In genomic region chr4:36950790-36951149, GRCm38 (mm10) we compare ENCODE assay signal across 8 mouse cellular contexts. TPM values are rescaled to one million over a fixed set of nuclear protein-coding genes. Genes with fewer than 3 reads are reported as not detected.
DNase-seq lines count a peak whose midpoint lies in the region; ATAC-seq and TF ChIP-seq lines count a peak whose summit lies in the region.

No protein-coding gene starts in this region.

- H3K9ac ChIP-seq in lung, embryonic 15.5 days = no peak overlapping the region
- H3K9ac ChIP-seq in forebrain, embryonic 15.5 days (replicated peaks) = peak overlapping the region; percentile 59
- H3K9ac ChIP-seq in neural tube, embryonic 14.5 days (replicated peaks; ENCODE audit: low read depth, low read length) = peak overlapping the region; percentile 71

- 2% methylated on average over 11 of the region's 11 CpGs for WGBS in lung, embryonic 15.5 days
- under 1% methylated on average over 11 of the region's 11 CpGs for WGBS in forebrain, embryonic 15.5 days
- under 1% methylated on average over 11 of the region's 11 CpGs for WGBS in neural tube, embryonic 14.5 days
- 4% methylated on average over 11 of the region's 11 CpGs for WGBS in thymus, adult 2 months

- peaks cover 20% of the 10 kb centered on the region; the same call in 1 of the 2 replicates for H3K4me1 ChIP-seq in lung, embryonic 15.5 days
- peaks cover 29% of the 10 kb centered on the region for H3K4me1 ChIP-seq in forebrain, embryonic 15.5 days
- H3K4me1 ChIP-seq in neural tube, embryonic 14.5 days (ENCODE audit: control insufficient read depth, insufficient read depth, low read length) = no peaks in the 10 kb centered on the region
- H3K4me1 ChIP-seq in thymus, adult 2 months (replicated peaks; ENCODE audit: control insufficient read depth, insufficient read depth, low read length) = no peaks in the 10 kb centered on the region

- H3K36me3 ChIP-seq in lung, embryonic 15.5 days = no peaks in the 10 kb centered on the region
- no peaks in the 10 kb centered on the region for H3K36me3 ChIP-seq in forebrain, embryonic 15.5 days
- no peaks in the 10 kb centered on the region for H3K36me3 ChIP-seq in neural tube, embryonic 14.5 days (ENCODE audit: control insufficient read depth, insufficient read depth, low read length)
- H3K36me3 ChIP-seq in thymus, adult 2 months (ENCODE audit: control insufficient read depth, insufficient read depth, low read length) = no peaks in the 10 kb centered on the region

- no peak for TF ChIP-seq POLR2A in thymus, adult 2 months (IDR thresholded peaks at IDR 0.05; ENCODE audit: control insufficient read depth, extremely low read depth, insufficient read depth, low read length, poor library complexity)

- ATAC-seq in lung, embryonic 15.5 days (ENCODE audit: borderline replicate concordance, extremely low read depth, low FRiP score, low TSS enrichment) = 0 out of 2 replicates have a peak, but pooled peaks have one; percentile 27
- ATAC-seq in forebrain, embryonic 15.5 days (replicated peaks) = peak; percentile 59
- ATAC-seq in neural tube, embryonic 14.5 days (ENCODE audit: low read depth) = peak; percentile 65
- no peak for ATAC-seq in activated CD4-positive, CD25-positive, alpha-beta regulatory T cell, adult 4 months

- no peaks in the 10 kb centered on the region for H3K9me3 ChIP-seq in lung, embryonic 15.5 days
- no peaks in the 10 kb centered on the region for H3K9me3 ChIP-seq in forebrain, embryonic 15.5 days
- H3K9me3 ChIP-seq in neural tube, embryonic 14.5 days (ENCODE audit: control insufficient read depth, low read length) = no peaks in the 10 kb centered on the region

- H3K4me2 ChIP-seq in lung, embryonic 15.5 days = peak overlapping the region; percentile 95
- H3K4me2 ChIP-seq in forebrain, embryonic 15.5 days (replicated peaks) = peak overlapping the region; percentile 99
- peak overlapping the region; percentile 87 for H3K4me2 ChIP-seq in neural tube, embryonic 14.5 days (ENCODE audit: low read depth, low read length)

- intact Hi-C loops in left cerebral cortex, postnatal 25 days (cut with DNase I) = loop anchor here (10.0 kb wide), 2 partner anchors 1576 to 1614 kb away; no protein-coding TSS in a partner anchor

- TF ChIP-seq CTCF in thymus, adult 2 months (IDR thresholded peaks at IDR 0.05; ENCODE audit: borderline replicate concordance, control insufficient read depth, extremely low read depth, insufficient read depth, low read length, poor library complexity) = no peak

- H3K27ac ChIP-seq in lung, embryonic 15.5 days = no peak overlapping the region
- H3K27ac ChIP-seq in forebrain, embryonic 15.5 days (replicated peaks) = peak overlapping the region; percentile 44; the same call in 1 of the 2 replicates
- peak overlapping the region; percentile 73 for H3K27ac ChIP-seq in neural tube, embryonic 14.5 days (ENCODE audit: low read depth, low read length)
- H3K27ac ChIP-seq in thymus, adult 2 months (ENCODE audit: control insufficient read depth, insufficient read depth, low read length) = no peak overlapping the region

- H3K4me3 ChIP-seq in lung, embryonic 15.5 days = peak overlapping the region; percentile 47
- peak overlapping the region; percentile 73 for H3K4me3 ChIP-seq in forebrain, embryonic 15.5 days
- H3K4me3 ChIP-seq in neural tube, embryonic 14.5 days (ENCODE audit: low read depth, low read length) = peak overlapping the region; percentile 63
- H3K4me3 ChIP-seq in thymus, adult 2 months (ENCODE audit: control insufficient read depth, insufficient read depth, low read length) = no peak overlapping the region

- H3K27me3 ChIP-seq in lung, embryonic 15.5 days = peaks cover 57% of the 10 kb centered on the region
- H3K27me3 ChIP-seq in forebrain, embryonic 15.5 days = peaks cover 25% of the 10 kb centered on the region
- peaks cover 10% of the 10 kb centered on the region; the same call in 1 of the 2 replicates for H3K27me3 ChIP-seq in neural tube, embryonic 14.5 days (ENCODE audit: control insufficient read depth, insufficient read depth, low read length)
- no peaks in the 10 kb centered on the region for H3K27me3 ChIP-seq in thymus, adult 2 months (ENCODE audit: control insufficient read depth, insufficient read depth, low read length)

- DNase-seq in lung, postnatal 25 days (ENCODE audit: low spot score) = no peak
- DNase-seq in left cerebral cortex, postnatal 25 days (ENCODE audit: low spot score in 2 of 2) = peak; percentile 50 to 52
- DNase-seq in thymus, adult 2 months = no peak
- DNase-seq in lung, postnatal 14 days = no peak

RNA-seq across cellular contexts. Expression of gene Lingo2, which starts 0.8 kb away (rescaled TPM):
- polyA plus RNA-seq in lung, embryonic 15.5 days (2015; fragmentation: Nextera tagmentation; extraction: Ambion mirVana) = 0.54 and 0.57 TPM in 2 replicates
- 28.0 and 31.2 TPM in 2 replicates for polyA plus RNA-seq in forebrain, embryonic 15.5 days (2015; fragmentation: Nextera tagmentation; extraction: Ambion mirVana)
- 10 to 100 TPM; 83.6 to 88.4 TPM for total RNA-seq in left cerebral cortex, postnatal 25 days (2021)
- polyA plus RNA-seq in neural tube, embryonic 14.5 days (2014; fragmentation: Nextera tagmentation; extraction: Ambion mirVana) = 107 and 134 TPM in 2 replicates
- 0.11 and 0.50 TPM in 2 replicates for polyA plus RNA-seq in thymus, adult 2 months (2012; rRNA removed)
- not detected for polyA plus RNA-seq in activated CD4-positive, CD25-positive, alpha-beta regulatory T cell, adult 4 months (2017; shearing (Covaris generic))

Comparison
In these comparisons a context has a peak if more than half of its experiments do, and no peak if none do; other contexts are left out.
1. H3K27ac ChIP-seq: peak in forebrain, embryonic 15.5 days (single experiment) and neural tube, embryonic 14.5 days (single experiment); none in lung, embryonic 15.5 days (single experiment) and thymus, adult 2 months (single experiment).
2. DNase-seq: peak in left cerebral cortex, postnatal 25 days (2 of 2); none in lung, postnatal 25 days (single experiment), thymus, adult 2 months (single experiment) and lung, postnatal 14 days (single experiment).
3. RNA of gene Lingo2, which starts 0.8 kb away (polyA plus RNA-seq): 107 to 134 TPM in neural tube, embryonic 14.5 days and 28.0 to 31.2 TPM in forebrain, embryonic 15.5 days; 0.54 to 0.57 TPM in lung, embryonic 15.5 days, 0.11 to 0.50 TPM in thymus, adult 2 months and not detected in activated CD4-positive, CD25-positive, alpha-beta regulatory T cell, adult 4 months; every median in the first group is over 10 times any median in the second.
4. Peak in every context shown above with its lines, with median percentiles within 50 percentile points of each other: H3K4me2 ChIP-seq.